Mouse (Mus musculus) mouse embryonic stem cell (cell line): ENCODE results near the gene Olfr1434.
"Not testable (repeated sequence)": the region's sequence is repeated elsewhere in the genome, so short reads cannot be mapped to it uniquely, and the experiment has no call there.

Experiments used
- in situ Hi-C, 2 experiments: fragments of 300-500 bp; cut with MboI; formaldehyde crosslinking; loops; 1 replicate in 1 of 2; 3 replicates in 1 of 2; pipeline ENCODE4 v1.14.3; 2019 to 2020; ENCODE audit warnings: low sequenced_read_pairs in 2 of 2, low pct_unique_long_range_greater_than_20kb in 1 of 2, mixed read lengths in 1 of 2; ENCODE audit not compliant: unreplicated experiment in 1 of 2

Gene Olfr1434

GRCm38 (mm10) chr19:12279554-12279953 is at the start of gene Olfr1434:
Olfr1434 (plus strand) TSS chr19:12279854.
- in situ Hi-C loops = no loop called here

- in situ Hi-C loops = not testable (repeated sequence)
Measured at GRCm38 (mm10) chr19:12232496-12232895, 47.2 kb upstream of the Olfr1434 start, which contains the start of gene Olfr1432. Olfr1432 (minus strand) TSS chr19:12232596.

GRCm38 (mm10) chr19:12241559-12241958 is 38.1 kb upstream of the Olfr1434 start, which contains the start of gene Olfr262:
Olfr262 (minus strand) TSS chr19:12241659.
- in situ Hi-C loops = no loop called here

DNA sequence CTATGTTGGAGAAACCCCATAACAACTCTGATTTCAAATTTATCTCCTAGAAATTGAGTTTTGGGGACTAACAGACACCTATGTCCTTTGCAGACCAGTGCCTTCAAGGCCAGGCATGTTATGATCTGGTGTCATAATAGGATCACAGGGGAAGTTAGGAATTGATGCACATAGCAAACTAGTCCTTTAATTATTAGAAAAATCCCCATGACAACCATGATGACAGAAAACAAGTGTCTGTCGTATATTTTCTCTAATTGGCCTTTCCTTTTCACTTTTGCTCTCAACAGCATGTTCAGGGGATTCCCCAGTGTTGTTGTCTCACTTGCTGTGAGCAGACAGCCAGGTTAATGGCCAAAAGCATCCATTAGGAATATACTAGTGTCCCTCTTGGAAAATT is 18.9 kb upstream of the Olfr1434 start, which contains the start of gene Olfr235:
Olfr235 (plus strand) TSS at position 301 of the 400 bp plus-strand sequence.
- in situ Hi-C loops = no loop called here

- in situ Hi-C loops = no loop called here
Measured at GRCm38 (mm10) chr19:12292979-12293378, 13.3 kb downstream of the Olfr1434 start.

DNA sequence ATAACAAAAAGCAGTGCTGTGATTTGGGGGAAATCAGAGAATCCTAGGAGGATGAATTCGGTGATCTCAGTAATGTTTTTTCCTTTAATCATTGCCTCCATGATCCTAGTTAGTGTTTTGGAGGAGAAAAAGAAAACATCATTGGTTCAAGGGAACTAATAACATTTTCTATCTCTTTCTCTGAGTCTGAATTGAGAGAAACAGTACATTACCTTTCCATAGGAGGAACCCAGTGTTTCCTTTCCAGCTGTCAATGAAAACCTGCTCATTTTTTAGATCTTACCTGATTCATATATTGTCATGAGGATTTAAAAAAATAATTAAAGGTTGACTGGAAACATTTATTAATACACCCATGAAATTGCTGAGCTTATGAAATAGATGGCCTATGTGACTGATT is 19.4 kb downstream of the Olfr1434 start, which contains the start of gene Olfr1436:
Olfr1436 (minus strand) TSS at position 101 of the 400 bp plus-strand sequence.
- in situ Hi-C loops = not testable (repeated sequence)

- in situ Hi-C loops = no loop called here
Measured at GRCm38 (mm10) chr19:12325001-12325400, 45.3 kb downstream of the Olfr1434 start, which contains the start of gene Olfr1437. Olfr1437 (minus strand) TSS chr19:12325101.
